Mouse (Mus musculus) liver, postnatal 0 days (tissue): ENCODE measurements around the gene Gm7247. TPM values are rescaled to one million over a fixed set of nuclear protein-coding genes. Genes with fewer than 3 reads are reported as not detected.
"Not testable (repeated sequence)": the region's sequence is repeated elsewhere in the genome, so short reads cannot be mapped to it uniquely, and the experiment has no call there.

Source experiments
- ATAC-seq: fragments of 200-750 bp; cut with Nextera tagmentation; 2 replicates; pipeline ENCODE4 v1.8.0; 2017; ENCODE audit warnings: mild to moderate bottlenecking, moderate library complexity
- DNase-seq: peaks from one replicate; pipeline ENCODE4 v3.0.0-alpha.2; 2016
- H3K27ac ChIP-seq: fragments of 300-500 bp; sonication (generic); 2 replicates; pipeline ENCODE4 v1.5.1; 2014; ENCODE audit warnings: antibody characterized with exemption, moderate library complexity, mild to moderate bottlenecking, low read depth
- H3K27me3 ChIP-seq: fragments of 300-500 bp; sonication (generic); 2 replicates; pipeline ENCODE4 v1.6.1; 2014; ENCODE audit warnings: low read length, control low read depth, mixed read lengths; ENCODE audit not compliant: insufficient read depth
- H3K36me3 ChIP-seq: fragments of 300-500 bp; sonication (generic); replicated peaks from 2 replicates; pipeline ENCODE4 v1.6.1; 2014; ENCODE audit warnings: mild to moderate bottlenecking, control low read depth, low read length, moderate library complexity, mixed read lengths; ENCODE audit not compliant: insufficient read depth
- H3K4me1 ChIP-seq: fragments of 300-500 bp; sonication (generic); 2 replicates; pipeline ENCODE4 v1.6.1; 2014; ENCODE audit warnings: antibody characterized with exemption, mild to moderate bottlenecking, control low read depth; ENCODE audit not compliant: insufficient read depth
- H3K4me2 ChIP-seq: fragments of 300-500 bp; sonication (generic); 2 replicates; pipeline ENCODE4 v1.6.1; 2014; ENCODE audit warnings: low read depth, mild to moderate bottlenecking, low read length, moderate library complexity, mixed read lengths
- H3K4me3 ChIP-seq: fragments of 300-500 bp; sonication (generic); 2 replicates; pipeline ENCODE4 v1.5.1; 2014; ENCODE audit warnings: low read depth, low read length
- H3K9ac ChIP-seq: fragments of 300-500 bp; sonication (generic); replicated peaks from 2 replicates; pipeline ENCODE4 v1.6.1; 2014; ENCODE audit warnings: mild to moderate bottlenecking, moderate library complexity
- H3K9me3 ChIP-seq: fragments of 300-500 bp; sonication (generic); 2 replicates; pipeline ENCODE4 v1.6.1; 2016; ENCODE audit warnings: mild to moderate bottlenecking, control low read depth, low read length, mixed read lengths
- CTCF ChIP-seq: sonication (generic); IDR thresholded peaks from 2 replicates; pipeline ENCODE4 v1.5.1; 2016; ENCODE audit warnings: antibody characterized with exemption, low read depth
- EP300 ChIP-seq: IDR thresholded peaks from 2 replicates; pipeline ENCODE4 v1.6.1; 2016; ENCODE audit warnings: antibody characterized with exemption, low read depth, mild to moderate bottlenecking
- WGBS: fragments of 180-500 bp; shearing (Covaris S2); extraction: QIAGEN DNeasy Blood & Tissue Kit; methylation state at CpG from one replicate; pipeline ENCODE4 v1.1.7; 2014; ENCODE audit not compliant: insufficient replicate concordance; 5-methylcytosine and 5-hydroxymethylcytosine counted together
- polyA plus RNA-seq: library from polyadenylated mRNA; unstranded; fragments of >200 nt; fragmentation: Nextera tagmentation; extraction: Ambion mirVana; gene quantifications from 2 replicates; pipeline ENCODE4 v1.2.1, GENCODE M21; 2015

Gene Gm7247
- polyA plus RNA-seq, 1 experiment from 2014 or later: not detected

DNA sequence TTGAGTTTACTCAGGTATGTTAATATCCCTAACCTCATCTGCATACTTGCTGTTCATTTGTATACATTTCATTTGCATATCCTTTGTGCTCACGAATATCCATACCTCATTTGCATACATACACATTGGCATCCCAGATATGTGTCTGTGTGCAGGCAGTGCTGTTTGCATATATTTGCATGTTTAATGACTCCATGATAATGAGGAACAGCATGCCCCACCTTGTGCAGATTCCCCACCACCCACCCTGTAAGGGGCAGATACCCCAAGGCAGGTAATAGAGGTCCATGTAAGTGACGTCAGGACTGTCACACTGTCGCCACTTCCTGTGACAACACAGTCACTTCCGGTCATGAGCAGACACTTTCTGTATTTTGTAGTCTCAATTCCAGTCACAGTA is 24.2 kb downstream of the Gm7247 start:
- WGBS: 73% methylated on average over 4 of the region's 4 CpGs
- no peak for ATAC-seq
- H3K4me3 ChIP-seq: no peak overlapping the region
- H3K9me3 ChIP-seq: peaks cover 8% of the 10 kb centered on the region
- H3K4me2 ChIP-seq: no peak overlapping the region
- H3K4me1 ChIP-seq: no peaks in the 10 kb centered on the region
- no peak overlapping the region for H3K9ac ChIP-seq
- H3K27me3 ChIP-seq: no peaks in the 10 kb centered on the region
- no peaks in the 10 kb centered on the region for H3K36me3 ChIP-seq
- TF ChIP-seq CTCF (no peak), EP300 (no peak)
- H3K27ac ChIP-seq: no peak overlapping the region
- no peak for DNase-seq

DNA sequence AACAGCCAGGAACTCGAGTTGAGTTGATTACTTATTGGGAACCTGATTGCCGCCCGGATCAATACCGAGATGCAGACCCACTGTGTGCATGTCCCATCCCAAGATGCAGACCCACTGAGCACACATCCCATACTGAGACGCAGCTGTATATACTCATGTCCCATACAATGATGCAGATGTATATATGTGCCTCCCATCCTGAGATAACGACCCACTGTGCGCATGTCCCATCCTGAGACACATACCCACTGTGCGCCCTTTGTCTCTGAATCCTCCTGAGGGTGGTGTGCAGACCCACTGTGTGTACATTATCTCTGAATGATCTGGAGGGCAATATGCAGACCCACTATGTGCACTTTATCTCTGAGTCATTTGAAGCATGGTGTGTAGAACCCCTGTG is 26.2 kb downstream of the Gm7247 start:
- 87% methylated on average over 8 of the region's 8 CpGs for WGBS
- H3K27ac ChIP-seq: no peak overlapping the region
- TF ChIP-seq EP300: no peak
- no peak for TF ChIP-seq CTCF
- ATAC-seq (no peak), DNase-seq (no peak)
- peaks cover 8% of the 10 kb centered on the region for H3K9me3 ChIP-seq
- no peak overlapping the region for H3K4me2 ChIP-seq
- H3K4me3 ChIP-seq: no peak overlapping the region
- H3K27me3 ChIP-seq: no peaks in the 10 kb centered on the region
- no peaks in the 10 kb centered on the region for H3K36me3 ChIP-seq
- no peaks in the 10 kb centered on the region for H3K4me1 ChIP-seq
- no peak overlapping the region for H3K9ac ChIP-seq

- Histone ChIP-seq H3K36me3 (no peaks in the 10 kb centered on the region), H3K4me2 (no peak overlapping the region), H3K4me3 (no peak overlapping the region), H3K9me3 (peaks cover 8% of the 10 kb centered on the region; the same call in 1 of the 2 replicates), H3K4me1 (no peaks in the 10 kb centered on the region), H3K27me3 (no peaks in the 10 kb centered on the region), H3K27ac (no peak overlapping the region), H3K9ac (no peak overlapping the region)
- TF ChIP-seq EP300 (no peak), CTCF (no peak)
- 91% methylated on average over 9 of the region's 9 CpGs for WGBS
- ATAC-seq (no peak), DNase-seq (no peak)
These were observed 26.7 kb downstream of the Gm7247 start for GRCm38 (mm10) chr14:51388222-51388621.

GRCm38 (mm10) chr14:51410520-51410919 is 49.0 kb downstream of the Gm7247 start, which contains the start of gene Vmn2r88:
Vmn2r88 (plus strand) TSS chr14:51410820.
- H3K27me3 ChIP-seq: no peaks in the 10 kb centered on the region
- DNase-seq (no peak), ATAC-seq (no peak)
- no peak within 1 kb of the TSS for H3K9ac ChIP-seq
- no peaks in the 10 kb centered on the region for H3K36me3 ChIP-seq
- no peak within 1 kb of the TSS for H3K27ac ChIP-seq
- TF ChIP-seq CTCF (no peak), EP300 (no peak)
- H3K4me1 ChIP-seq: no peaks in the 10 kb centered on the region
- no peak within 1 kb of the TSS for H3K4me3 ChIP-seq
- WGBS: 74% methylated on average over 1 of the region's 1 CpGs
- no peak within 1 kb of the TSS for H3K4me2 ChIP-seq
- no peaks in the 10 kb centered on the region for H3K9me3 ChIP-seq

GRCm38 (mm10) chr14:51423885-51424284 is 62.3 kb downstream of the Gm7247 start:
- WGBS: 32% methylated on average over 2 of the region's 2 CpGs
- Histone ChIP-seq H3K27me3 (no peaks in the 10 kb centered on the region), H3K4me3 (no peak overlapping the region), H3K9me3 (no peaks in the 10 kb centered on the region), H3K4me1 (no peaks in the 10 kb centered on the region), H3K36me3 (no peaks in the 10 kb centered on the region), H3K9ac (no peak overlapping the region), H3K27ac (no peak overlapping the region), H3K4me2 (no peak overlapping the region)
- DNase-seq (no peak), ATAC-seq (no peak)
- TF ChIP-seq EP300 (no peak), CTCF (no peak)

DNA sequence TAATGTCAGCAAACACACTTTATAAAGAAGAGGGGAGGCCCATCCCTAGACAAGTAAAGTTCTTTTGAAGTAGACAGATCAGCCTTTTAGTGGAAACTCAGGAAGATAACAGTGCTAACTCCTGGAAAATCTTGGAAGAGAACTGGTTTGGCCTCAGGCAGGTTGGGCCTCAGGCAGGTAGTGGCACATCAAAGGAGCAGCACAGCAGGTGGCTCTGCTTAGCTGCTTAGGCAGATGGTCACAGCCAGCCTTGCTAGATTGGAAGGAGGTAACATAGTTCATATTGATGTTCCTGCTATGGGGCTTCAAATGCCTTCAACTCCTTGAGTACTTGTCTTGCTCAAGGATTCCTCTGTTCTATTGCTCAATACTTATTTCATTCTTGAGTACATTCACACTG is 68.6 kb downstream of the Gm7247 start:
- not testable (repeated sequence) for H3K4me1 ChIP-seq, H3K9ac ChIP-seq, H3K4me3 ChIP-seq, H3K36me3 ChIP-seq, H3K27ac ChIP-seq, DNase-seq, ATAC-seq, H3K27me3 ChIP-seq, H3K4me2 ChIP-seq, H3K9me3 ChIP-seq

- Histone ChIP-seq H3K36me3 (no peaks in the 10 kb centered on the region), H3K9me3 (peaks cover 11% of the 10 kb centered on the region), H3K4me3 (no peak overlapping the region), H3K27ac (no peak overlapping the region), H3K4me2 (no peak overlapping the region), H3K9ac (no peak overlapping the region), H3K4me1 (no peaks in the 10 kb centered on the region), H3K27me3 (no peaks in the 10 kb centered on the region)
- WGBS: 85% methylated on average over 16 of the region's 16 CpGs
- ATAC-seq: no peak
- DNase-seq: peak; percentile 16
- TF ChIP-seq EP300: no peak
- TF ChIP-seq CTCF: no peak
These were observed 73.0 kb downstream of the Gm7247 start for GRCm38 (mm10) chr14:51434546-51434945.
